Mouse (Mus musculus): Measurements from ENCODE around the gene Tango6.
"Not testable (repeated sequence)": the region's sequence is repeated elsewhere in the genome, so short reads cannot be mapped to it uniquely, and the experiment has no call there.

The Tango6 gene

DNA sequence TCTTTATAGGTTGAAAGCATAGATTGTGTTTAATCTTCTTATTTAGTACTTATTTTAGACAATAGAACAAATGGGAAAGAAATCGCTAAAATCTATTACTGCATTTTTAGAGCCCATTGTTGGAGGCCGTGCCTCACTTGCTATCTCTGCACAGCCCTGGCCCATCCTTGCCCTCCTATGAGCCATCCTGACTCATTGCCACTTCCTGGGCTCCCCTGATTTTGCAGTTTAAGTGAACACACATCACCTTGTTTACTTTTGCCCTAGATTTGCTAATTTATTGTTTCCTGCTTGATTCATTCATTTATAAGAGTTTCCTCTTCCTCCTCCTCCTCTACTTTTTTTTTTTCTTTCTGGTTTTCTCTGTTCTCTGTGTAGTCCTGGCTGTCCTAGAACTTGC is 55.0 kb downstream of the Tango6 start:
- in situ Hi-C loops (cut with MboI, MseI), result no loop called here

GRCm38 (mm10) chr8:106742321-106742720 is 59.5 kb downstream of the Tango6 start:
- in situ Hi-C loops (cut with MboI, MseI), result no loop called here

- in situ Hi-C loops (cut with MboI, MseI), result no loop called here
These were observed 60.5 kb downstream of the Tango6 start for GRCm38 (mm10) chr8:106743361-106743760.

DNA sequence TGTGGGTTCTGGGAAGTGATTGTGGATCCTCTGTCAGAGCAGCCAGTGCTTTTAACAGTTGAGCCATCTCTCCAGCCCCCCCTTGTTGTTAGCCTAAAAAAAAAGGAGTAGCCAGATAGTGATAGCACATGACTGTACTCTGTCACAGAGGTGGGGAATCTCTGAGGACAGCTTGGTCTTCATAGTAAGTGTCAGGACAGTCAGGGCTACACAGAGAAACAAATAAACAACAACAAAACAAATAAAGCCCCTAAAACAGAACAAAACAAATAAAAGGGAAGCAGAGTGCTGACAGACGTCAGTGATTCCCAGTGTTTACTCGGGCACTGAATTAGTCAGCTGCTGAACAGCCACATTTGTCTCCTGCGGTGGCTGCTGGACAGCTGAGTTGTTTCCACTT is 70.6 kb downstream of the Tango6 start:
- in situ Hi-C loops (cut with MboI, MseI), result no loop called here

- in situ Hi-C loops (cut with MboI, MseI), result no loop called here
These were observed 78.4 kb downstream of the Tango6 start for GRCm38 (mm10) chr8:106761317-106761716.

DNA sequence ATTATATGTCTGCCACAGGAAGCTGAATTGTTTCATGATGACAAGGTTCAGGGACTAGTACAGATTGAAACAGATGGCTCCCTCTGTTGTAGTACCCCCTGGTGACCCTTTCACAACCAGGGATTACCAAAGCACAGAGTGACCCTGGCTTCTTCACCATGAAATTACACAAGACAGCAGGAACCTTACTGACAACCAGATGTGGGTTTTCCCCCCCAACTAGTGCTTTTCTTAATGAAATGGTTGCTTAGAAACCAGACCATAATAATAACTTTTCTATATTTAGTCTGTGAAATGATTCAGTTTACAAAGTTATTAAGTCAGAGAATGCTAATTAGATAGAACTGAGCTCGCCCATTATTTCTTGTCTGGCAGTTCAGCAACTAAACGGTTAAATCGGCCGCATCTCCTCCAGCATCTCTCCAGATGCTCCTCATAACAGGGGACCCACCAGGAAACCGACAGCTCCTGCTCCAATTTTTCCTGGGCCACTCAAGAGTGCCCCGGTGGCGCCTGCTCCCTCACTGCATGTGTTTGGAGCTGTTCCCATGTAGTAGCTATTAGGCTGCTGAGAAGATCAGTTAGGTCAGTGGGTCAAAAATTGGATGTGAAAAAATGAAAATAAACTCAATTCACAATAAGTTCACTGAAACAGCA is 79.1 kb downstream of the Tango6 start:
- in situ Hi-C loops (cut with MboI, MseI), result no loop called here

GRCm38 (mm10) chr8:106764529-106764928 is 81.7 kb downstream of the Tango6 start:
- in situ Hi-C loops (cut with MboI, MseI), result no loop called here

- in situ Hi-C loops (cut with MboI, MseI), result no loop called here
These were observed 82.7 kb downstream of the Tango6 start for GRCm38 (mm10) chr8:106765570-106765969.

- in situ Hi-C loops (cut with MboI, MseI), result no loop called here
These were observed 83.9 kb downstream of the Tango6 start for GRCm38 (mm10) chr8:106766736-106767135.

DNA sequence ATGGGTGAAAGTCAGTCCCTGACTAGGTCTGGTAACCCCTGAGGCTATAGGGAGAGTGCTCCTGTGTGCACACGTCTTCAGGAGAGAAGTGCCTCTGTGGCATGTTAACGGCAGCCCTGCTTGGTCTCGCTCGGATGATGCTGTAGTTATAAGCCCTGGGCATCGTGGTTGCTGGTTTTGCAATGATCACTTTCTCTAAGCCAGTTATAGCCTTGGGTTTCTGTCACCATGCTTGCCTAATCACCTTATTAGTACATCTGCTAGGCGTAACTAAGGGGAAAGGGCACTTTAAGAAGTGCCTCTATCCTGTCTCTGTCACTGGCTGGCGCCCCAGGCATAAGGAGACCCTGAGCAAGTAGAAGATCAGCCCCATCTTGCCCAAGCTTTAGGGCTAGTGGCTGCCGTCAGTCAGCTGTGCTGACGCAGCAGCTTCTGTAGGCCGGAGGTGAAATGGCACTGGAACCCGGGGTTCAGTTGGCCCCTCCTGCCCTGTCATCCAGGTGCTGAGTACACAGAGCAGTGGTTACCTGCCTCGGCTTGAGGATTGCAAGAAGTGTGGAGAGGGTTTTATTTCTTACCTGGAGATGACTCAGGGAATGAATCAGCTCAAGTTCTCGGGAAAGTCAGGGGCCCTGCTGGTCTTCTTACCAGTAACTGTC is 86.4 kb downstream of the Tango6 start:
- in situ Hi-C loops (cut with MboI, MseI), result no loop called here

DNA sequence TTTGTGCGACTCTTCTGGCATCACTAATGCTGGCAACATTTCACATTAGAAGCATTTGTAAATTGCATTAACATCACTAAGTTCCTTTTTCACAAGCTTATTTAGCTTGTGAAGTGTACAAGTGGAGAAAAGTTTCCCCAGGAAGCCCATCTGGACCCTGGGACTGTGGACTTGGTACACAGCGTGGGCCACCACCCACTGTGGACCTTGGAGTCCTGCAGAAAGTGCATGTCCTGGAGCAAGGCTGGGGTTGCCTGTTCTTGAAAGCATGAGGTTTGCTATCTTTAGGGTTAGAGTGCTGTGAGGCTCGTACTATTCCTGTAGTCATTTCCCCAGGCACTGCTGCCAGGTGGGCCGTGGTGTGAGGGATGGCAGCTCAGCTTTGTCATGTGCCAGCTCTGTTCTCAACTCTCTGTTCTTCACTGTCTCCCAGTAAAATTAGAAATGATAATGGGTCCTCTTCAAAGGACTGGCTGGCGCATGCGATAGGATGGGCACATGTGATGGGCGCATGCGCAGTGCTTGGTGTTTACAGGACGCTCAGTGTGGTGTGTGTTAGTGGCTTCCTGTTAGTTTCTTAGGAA is 87.8 kb downstream of the Tango6 start:
- in situ Hi-C loops (cut with MboI, MseI), result no loop called here

- in situ Hi-C loops (cut with MboI, MseI), result no loop called here
These were observed 89.2 kb downstream of the Tango6 start for GRCm38 (mm10) chr8:106772094-106772493.

- in situ Hi-C loops (cut with MboI, MseI), result no loop called here
These were observed 89.6 kb downstream of the Tango6 start for GRCm38 (mm10) chr8:106772501-106772900.

DNA sequence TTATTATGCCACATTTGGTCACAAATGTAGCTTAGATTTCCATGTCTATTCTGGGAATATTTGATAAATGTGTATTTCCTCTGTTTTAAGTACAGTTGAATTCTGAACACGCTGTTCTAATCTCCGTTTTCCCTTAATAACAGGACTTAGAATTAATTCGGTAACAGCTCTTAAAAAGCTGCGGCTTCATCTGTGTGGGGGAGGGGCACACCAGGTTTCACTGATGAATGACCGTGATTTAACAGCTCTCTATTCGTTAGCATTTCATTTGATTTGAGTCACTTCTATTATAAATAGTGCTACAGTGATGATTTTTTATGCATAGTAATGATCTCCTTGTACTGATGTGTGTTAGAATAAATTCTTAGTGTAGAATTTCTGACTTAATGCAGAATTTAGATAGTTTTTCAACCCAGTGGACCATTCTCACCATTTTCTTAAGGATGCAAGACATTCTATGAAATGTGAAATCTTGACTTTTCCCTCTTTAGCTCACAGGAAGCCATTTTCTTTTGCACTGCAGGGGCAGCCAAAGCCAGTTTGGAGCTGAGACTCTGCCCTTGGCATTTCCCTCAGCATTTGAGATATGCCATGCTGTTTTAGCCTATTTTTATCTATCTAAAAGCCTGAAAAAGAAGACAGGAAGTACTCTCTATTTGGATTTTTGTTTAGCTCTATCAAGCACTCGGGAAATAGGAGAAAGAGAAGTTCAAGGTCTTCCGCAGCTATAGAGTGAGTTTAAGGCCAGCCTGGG is 91.9 kb downstream of the Tango6 start:
- in situ Hi-C loops (cut with MboI, MseI), result no loop called here

DNA sequence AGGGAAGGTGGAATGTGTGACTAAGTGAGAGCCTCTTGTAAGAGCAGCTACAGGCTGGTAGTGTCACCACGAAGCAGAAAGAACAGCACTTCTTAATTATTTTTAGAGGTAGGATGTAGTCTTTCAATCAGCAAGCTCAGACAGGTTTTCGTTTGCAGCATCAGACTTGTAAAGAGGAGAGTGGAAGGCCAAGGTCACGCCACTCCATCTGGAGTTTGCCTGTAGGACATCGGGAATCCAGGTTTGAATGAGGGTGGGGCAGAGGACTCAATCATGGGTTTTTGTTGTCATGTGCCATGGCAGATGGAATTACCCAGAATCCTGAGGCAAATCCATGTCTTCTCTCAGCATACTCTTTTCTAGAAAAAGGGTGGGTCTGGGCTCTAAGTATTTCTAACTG is 106.8 kb downstream of the Tango6 start:
- in situ Hi-C loops (cut with MboI, MseI), result no loop called here

DNA sequence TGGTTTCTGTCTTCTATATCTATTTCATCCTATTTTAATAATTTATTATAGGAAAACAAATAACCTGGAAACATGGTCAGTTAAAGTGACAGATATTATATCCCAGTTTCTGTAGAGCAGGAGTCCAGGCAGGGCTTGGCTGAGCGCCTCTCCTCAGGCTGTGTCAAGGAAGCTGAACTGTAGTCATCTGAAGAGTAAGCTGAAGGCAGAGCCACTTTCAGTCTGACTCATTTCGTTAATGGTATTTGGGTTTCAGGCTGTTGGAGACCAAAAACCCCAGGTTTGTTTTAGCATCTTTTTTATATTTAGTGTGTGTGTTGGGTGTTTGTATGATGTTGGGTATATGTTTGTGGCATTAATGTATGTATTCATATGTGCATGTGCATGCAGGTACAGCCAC is 112.0 kb downstream of the Tango6 start:
- in situ Hi-C loops (cut with MboI, MseI), result no loop called here

DNA sequence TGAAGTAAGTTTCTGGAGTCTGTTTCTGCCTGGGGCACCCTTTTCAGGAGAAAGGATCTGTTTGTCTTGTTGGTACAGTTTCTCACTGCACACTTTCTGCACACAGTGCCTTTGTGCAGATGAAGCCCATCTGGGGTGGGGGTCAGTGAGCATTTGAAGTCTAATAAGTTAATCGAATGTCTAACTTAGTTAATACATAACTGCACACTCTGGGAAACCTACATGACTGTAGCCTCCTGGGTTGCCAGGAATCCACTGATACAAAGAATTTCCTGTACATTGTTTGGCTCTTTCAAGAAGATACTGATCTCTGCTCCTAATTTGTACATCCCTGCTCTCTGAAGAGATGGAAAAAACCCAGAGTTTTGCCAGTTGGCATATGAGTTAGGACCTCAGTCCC is 117.0 kb downstream of the Tango6 start:
- in situ Hi-C loops (cut with MboI, MseI), result no loop called here

- in situ Hi-C loops (cut with MboI, MseI), result no loop called here
These were observed 118.4 kb downstream of the Tango6 start for GRCm38 (mm10) chr8:106801261-106801660.

DNA sequence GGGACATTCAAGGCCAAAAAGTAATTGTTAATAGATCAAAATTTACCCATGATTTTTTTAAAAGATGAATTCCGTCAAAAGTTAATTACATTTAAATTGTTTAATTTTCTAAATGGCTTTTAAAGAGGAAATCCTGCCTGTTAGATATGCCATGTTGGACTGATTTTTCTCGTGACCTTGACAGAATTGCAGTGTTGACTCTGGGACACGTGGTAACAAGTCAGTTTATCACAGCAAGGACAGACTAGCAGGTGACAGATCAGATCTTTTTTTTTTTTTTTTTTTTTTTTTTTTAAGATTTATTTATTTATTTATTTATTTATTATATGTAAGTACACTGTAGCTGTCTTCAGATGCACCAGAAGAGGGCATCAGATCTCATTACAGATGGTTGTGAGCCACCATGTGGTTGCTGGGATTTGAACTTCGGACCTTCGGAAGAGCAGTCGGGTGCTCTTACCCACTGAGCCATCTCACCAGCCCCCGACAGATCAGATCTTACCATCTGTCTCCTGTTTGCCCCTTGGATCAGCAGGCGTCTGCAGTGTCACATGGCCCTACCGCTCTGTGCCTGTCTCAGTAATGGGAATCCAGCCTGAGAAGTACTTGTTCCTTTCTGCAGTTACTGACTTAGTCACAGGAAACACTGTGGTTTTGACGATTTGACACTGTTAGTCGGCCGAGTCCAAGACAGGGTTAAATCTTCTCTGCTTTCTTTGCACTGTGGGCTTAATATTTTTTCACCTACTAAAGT is 119.7 kb downstream of the Tango6 start:
- in situ Hi-C loops (cut with MboI, MseI), result not testable (repeated sequence)

- in situ Hi-C loops (cut with MboI, MseI), result no loop called here
These were observed 123.0 kb downstream of the Tango6 start for GRCm38 (mm10) chr8:106805859-106806258.

- in situ Hi-C loops (cut with MboI, MseI), result no loop called here
These were observed 124.6 kb downstream of the Tango6 start for GRCm38 (mm10) chr8:106807461-106807860.

DNA sequence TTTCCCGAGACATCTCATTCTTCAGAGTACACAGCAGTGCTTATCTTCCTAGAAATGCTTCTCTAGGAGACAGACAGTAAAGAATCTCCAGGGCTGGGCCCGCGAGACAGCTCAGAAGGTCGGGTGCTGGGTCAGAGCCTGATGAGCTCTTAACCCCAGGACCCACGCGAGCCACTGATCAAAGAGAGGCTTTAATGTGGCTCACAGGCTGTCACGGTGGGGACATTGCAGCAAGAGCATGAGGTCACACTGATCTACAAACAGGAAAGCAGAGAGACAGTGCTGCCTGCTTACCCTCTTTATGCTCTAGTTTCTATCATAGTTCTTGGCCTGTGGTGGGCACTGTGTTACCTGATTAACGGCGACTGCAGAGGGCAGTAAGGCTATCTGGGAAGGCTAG is 126.9 kb downstream of the Tango6 start:
- in situ Hi-C loops (cut with MboI, MseI), result no loop called here
